Mouse (Mus musculus) gastrocnemius, postnatal 10 days (tissue): ENCODE results near the gene Zbtb43. TPM values are rescaled to one million over a fixed set of nuclear protein-coding genes. Genes with fewer than 3 reads are reported as not detected.
A peak's percentile ranks its signal among the peaks of the same experiment; 100 is the strongest.

Experiments
- DNase-seq: peaks from one replicate; pipeline ENCODE4 v3.0.0; 2021; ENCODE audit warnings: mixed read lengths
- total RNA-seq, 2 experiments: library from RNA; stranded (reverse); gene quantifications; 2 replicates each; pipeline ENCODE4 v1.2.3; 2021

Gene Zbtb43
- total RNA-seq, 2 experiments from 2014 or later: 16.8 to 21.0 TPM

GRCm38 (mm10) chr2:33430081-33430770, 38.1 kb downstream of the Zbtb43 start:
- no peak for DNase-seq

- no peak for DNase-seq
These were observed 39.0 kb downstream of the Zbtb43 start for GRCm38 (mm10) chr2:33429339-33429738.

GRCm38 (mm10) chr2:33426640-33427398, 41.5 kb downstream of the Zbtb43 start:
- no peak for DNase-seq

- DNase-seq: no peak
These were observed 50.9 kb downstream of the Zbtb43 start for GRCm38 (mm10) chr2:33417454-33417853.

- no peak for DNase-seq
These were observed 54.3 kb downstream of the Zbtb43 start for GRCm38 (mm10) chr2:33414019-33414418.

GRCm38 (mm10) chr2:33412111-33412510, 56.2 kb downstream of the Zbtb43 start:
- no peak for DNase-seq

GRCm38 (mm10) chr2:33403511-33404003, 64.8 kb downstream of the Zbtb43 start:
- DNase-seq: no peak

- DNase-seq: no peak
These were observed 65.7 kb downstream of the Zbtb43 start for GRCm38 (mm10) chr2:33402638-33403037.

GRCm38 (mm10) chr2:33402236-33402635, 66.1 kb downstream of the Zbtb43 start:
- DNase-seq: peak; percentile 75

GRCm38 (mm10) chr2:33401217-33401616, 67.1 kb downstream of the Zbtb43 start:
- no peak for DNase-seq

GRCm38 (mm10) chr2:33400541-33400940, 67.8 kb downstream of the Zbtb43 start:
- DNase-seq: no peak

Other genes with a start within 250 kb of the Zbtb43 start
- 1 to 10 TPM; 4.1 to 5.2 TPM for gene Ralgps1, start 97.1 kb downstream of the Zbtb43 start, total RNA-seq
- gene Zbtb34, start 37.2 kb downstream of the Zbtb43 start, total RNA-seq: 10 to 100 TPM; 10.4 to 13.6 TPM
- gene Lmx1b, start 172.0 kb upstream of the Zbtb43 start, total RNA-seq: under 1 TPM; 0.35 to 0.45 TPM